Mouse (Mus musculus) erythroblast, embryonic 14.5 days (primary cell): ENCODE data around the gene Tns4. TPM values are rescaled to one million over a fixed set of nuclear protein-coding genes. Genes with fewer than 3 reads are reported as not detected.

Experiments
- H3K27me3 ChIP-seq: 2 replicates; pipeline ENCODE4 v1.6.1; 2012; ENCODE audit warnings: inconsistent platforms; ENCODE audit not compliant: control insufficient read depth
- H3K36me3 ChIP-seq: 2 replicates; pipeline ENCODE4 v1.6.1; 2012; ENCODE audit warnings: mild to moderate bottlenecking, inconsistent platforms; ENCODE audit not compliant: control insufficient read depth
- H3K4me1 ChIP-seq: 2 replicates; pipeline ENCODE4 v1.6.1; 2012; ENCODE audit warnings: inconsistent platforms; ENCODE audit not compliant: control insufficient read depth
- H3K4me3 ChIP-seq: replicated peaks from 2 replicates; pipeline ENCODE3; 2012; ENCODE audit warnings: moderate library complexity, mild to moderate bottlenecking, inconsistent platforms
- H3K9me3 ChIP-seq: 2 replicates; pipeline ENCODE4 v1.6.1; 2012; ENCODE audit warnings: low read length, inconsistent platforms, mixed read lengths; ENCODE audit not compliant: control insufficient read depth
- GATA1 ChIP-seq: IDR thresholded peaks from 2 replicates; pipeline ENCODE4 v1.6.1; 2012; ENCODE audit warnings: low read length, inconsistent platforms, mixed read lengths
- TAL1 ChIP-seq: IDR thresholded peaks from 3 replicates; pipeline ENCODE4 v1.6.1; 2012; ENCODE audit warnings: low read length, inconsistent platforms, mixed read lengths
- polyA plus RNA-seq: library from polyadenylated mRNA; stranded (reverse); fragments of >175 nt; gene quantifications from 2 replicates; pipeline ENCODE4 v1.2.3, GENCODE M21; 2012

Tns4 gene
- polyA plus RNA-seq, 1 experiment = not detected

- Histone ChIP-seq H3K4me3 (no peak overlapping the region), H3K4me1 (no peaks in the 10 kb centered on the region), H3K36me3 (no peaks in the 10 kb centered on the region), H3K9me3 (no peaks in the 10 kb centered on the region), H3K27me3 (no peaks in the 10 kb centered on the region)
- TF ChIP-seq TAL1 = no peak
- no peak for TF ChIP-seq GATA1
Measured at GRCm38 (mm10) chr11:99110370-99111110, 21.4 kb upstream of the Tns4 start.

GRCm38 (mm10) chr11:99108296-99108695, 19.2 kb upstream of the Tns4 start:
- no peaks in the 10 kb centered on the region for H3K9me3 ChIP-seq
- TF ChIP-seq GATA1 (no peak), TAL1 (no peak)
- no peak overlapping the region for H3K4me3 ChIP-seq
- no peaks in the 10 kb centered on the region for H3K4me1 ChIP-seq
- H3K36me3 ChIP-seq = no peaks in the 10 kb centered on the region
- no peaks in the 10 kb centered on the region for H3K27me3 ChIP-seq

GRCm38 (mm10) chr11:99105981-99106726, 17.0 kb upstream of the Tns4 start:
- no peak for TF ChIP-seq GATA1
- TF ChIP-seq TAL1 = no peak
- Histone ChIP-seq H3K36me3 (no peaks in the 10 kb centered on the region), H3K9me3 (no peaks in the 10 kb centered on the region), H3K27me3 (no peaks in the 10 kb centered on the region), H3K4me3 (no peak overlapping the region), H3K4me1 (no peaks in the 10 kb centered on the region)

- Histone ChIP-seq H3K27me3 (no peaks in the 10 kb centered on the region), H3K4me3 (no peak overlapping the region), H3K9me3 (no peaks in the 10 kb centered on the region), H3K36me3 (no peaks in the 10 kb centered on the region), H3K4me1 (no peaks in the 10 kb centered on the region)
- TF ChIP-seq TAL1 = no peak
- TF ChIP-seq GATA1 = no peak
Measured at GRCm38 (mm10) chr11:99104609-99105410, 15.7 kb upstream of the Tns4 start.

- H3K36me3 ChIP-seq = no peaks in the 10 kb centered on the region
- H3K4me1 ChIP-seq = no peaks in the 10 kb centered on the region
- H3K27me3 ChIP-seq = no peaks in the 10 kb centered on the region
- TF ChIP-seq TAL1 = no peak
- no peak for TF ChIP-seq GATA1
- H3K4me3 ChIP-seq = no peak overlapping the region
- no peaks in the 10 kb centered on the region for H3K9me3 ChIP-seq
Measured at GRCm38 (mm10) chr11:99102575-99103270, 13.6 kb upstream of the Tns4 start.

GRCm38 (mm10) chr11:99101693-99102092, 12.6 kb upstream of the Tns4 start:
- Histone ChIP-seq H3K9me3 (no peaks in the 10 kb centered on the region), H3K4me3 (no peak overlapping the region), H3K4me1 (no peaks in the 10 kb centered on the region), H3K27me3 (no peaks in the 10 kb centered on the region), H3K36me3 (no peaks in the 10 kb centered on the region)
- TF ChIP-seq GATA1 (no peak), TAL1 (no peak)

GRCm38 (mm10) chr11:99100215-99100614, 11.1 kb upstream of the Tns4 start:
- Histone ChIP-seq H3K4me3 (no peak overlapping the region), H3K4me1 (no peaks in the 10 kb centered on the region)
- TF ChIP-seq GATA1 (no peak), TAL1 (no peak)

GRCm38 (mm10) chr11:99099516-99099915, 10.4 kb upstream of the Tns4 start:
- H3K9me3 ChIP-seq = peaks cover 4% of the 10 kb centered on the region; the same call in 1 of the 2 replicates
- no peaks in the 10 kb centered on the region for H3K27me3 ChIP-seq
- H3K4me3 ChIP-seq = no peak overlapping the region
- no peaks in the 10 kb centered on the region for H3K36me3 ChIP-seq
- no peaks in the 10 kb centered on the region for H3K4me1 ChIP-seq
- TF ChIP-seq GATA1 = no peak
- TF ChIP-seq TAL1 = no peak

More at GRCm38 (mm10) chr11:99100215-99100614, 11.1 kb upstream of the Tns4 start:
- no peaks in the 10 kb centered on the region for H3K36me3 ChIP-seq
- no peaks in the 10 kb centered on the region for H3K27me3 ChIP-seq
- no peaks in the 10 kb centered on the region for H3K9me3 ChIP-seq
